Mouse (Mus musculus): Measurements from ENCODE around the gene Ccr10.

Ccr10 gene

DNA sequence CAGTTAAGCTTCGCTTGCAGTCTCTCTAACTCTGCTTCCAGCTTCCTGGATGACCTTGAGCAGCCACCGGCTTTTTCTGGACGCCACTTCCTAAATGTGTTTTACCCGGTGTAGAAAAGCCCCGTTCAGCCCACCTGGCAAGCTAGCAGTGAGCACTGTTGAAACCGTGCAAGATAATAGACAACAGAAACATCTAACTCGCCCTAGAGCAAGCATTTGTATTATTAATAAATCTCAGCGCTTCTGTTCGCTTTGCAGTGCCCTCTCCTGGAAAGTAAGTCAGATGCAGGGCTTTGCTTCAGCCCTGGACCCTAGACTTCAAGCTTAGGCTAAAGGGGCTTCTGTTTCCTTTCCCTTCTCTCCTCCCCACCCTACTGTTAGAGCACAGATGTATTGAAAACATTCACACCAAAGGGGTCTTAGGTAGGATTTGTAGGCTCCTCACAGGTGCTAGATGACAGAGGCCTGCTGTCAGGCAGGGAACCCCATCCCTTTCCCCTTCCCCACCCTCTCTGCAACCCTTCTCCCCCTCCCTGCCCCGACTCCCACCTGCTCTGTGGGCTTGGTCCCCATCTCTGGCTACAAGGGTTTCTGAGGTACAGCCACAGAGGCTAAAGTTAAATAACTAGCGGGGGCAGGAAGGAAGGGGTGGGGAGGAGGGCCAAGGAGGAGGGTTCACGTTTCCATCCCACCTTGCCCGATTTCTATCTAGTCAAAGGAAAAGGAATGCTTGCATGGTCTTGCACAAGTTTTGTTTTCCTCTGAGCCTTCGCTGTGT, at the start of gene Ccr10:
Gene Ccr10, minus strand, starts transcription at position 593 of the 778 bp plus-strand sequence.
- no peak for DNase-seq

DNA sequence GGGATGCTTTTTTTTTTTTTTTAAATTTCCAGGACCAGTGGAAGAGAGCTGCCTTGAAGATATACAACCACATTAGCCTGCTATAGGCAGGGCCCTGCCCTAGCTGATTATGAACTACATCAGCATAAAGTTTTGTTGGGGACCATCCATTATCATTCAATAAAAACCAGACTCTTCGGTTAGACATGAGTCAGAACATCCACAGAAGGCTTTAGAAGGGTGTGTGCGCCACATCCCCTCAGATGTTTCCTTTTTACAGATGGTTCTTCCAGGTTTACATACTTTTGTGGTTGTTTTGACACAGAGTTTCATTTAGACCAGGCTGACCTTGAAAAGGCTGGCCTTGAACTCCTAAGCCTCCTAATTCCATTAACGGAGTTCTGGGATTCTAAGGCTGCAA, 49.1 kb upstream of the Ccr10 start:
- no peak for DNase-seq

DNA sequence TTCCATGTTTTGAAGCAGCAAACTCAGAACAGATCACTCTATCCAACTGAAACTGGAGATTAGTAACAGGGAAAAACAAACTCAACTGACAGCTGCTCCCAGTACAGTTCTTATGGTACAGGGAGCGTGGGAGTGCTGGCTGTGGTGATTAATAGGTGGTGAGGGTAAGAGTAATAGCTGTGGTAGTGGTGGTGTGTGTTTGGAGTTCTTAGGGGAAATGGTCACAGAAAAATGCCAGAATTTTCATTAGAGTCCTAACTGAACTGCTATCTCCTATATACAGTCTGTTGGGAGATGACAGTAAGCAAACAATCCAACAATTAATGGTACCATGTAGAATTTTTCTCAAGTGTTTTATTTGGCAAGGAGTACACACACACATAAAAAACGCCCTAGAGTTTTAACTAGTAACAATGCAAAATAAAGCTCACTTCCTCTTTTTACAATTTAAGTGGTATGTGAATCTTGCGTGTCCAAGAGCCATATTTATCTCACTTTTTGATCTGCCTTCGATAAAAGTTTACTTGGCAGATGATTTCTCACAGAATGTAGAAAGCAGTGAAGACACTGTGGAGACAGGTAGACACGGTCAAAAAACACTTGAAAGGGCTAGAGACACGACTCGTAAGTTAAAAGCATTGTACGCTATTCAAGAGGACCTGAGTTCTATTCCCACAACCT, 46.2 kb upstream of the Ccr10 start:
- DNase-seq = no peak

DNA sequence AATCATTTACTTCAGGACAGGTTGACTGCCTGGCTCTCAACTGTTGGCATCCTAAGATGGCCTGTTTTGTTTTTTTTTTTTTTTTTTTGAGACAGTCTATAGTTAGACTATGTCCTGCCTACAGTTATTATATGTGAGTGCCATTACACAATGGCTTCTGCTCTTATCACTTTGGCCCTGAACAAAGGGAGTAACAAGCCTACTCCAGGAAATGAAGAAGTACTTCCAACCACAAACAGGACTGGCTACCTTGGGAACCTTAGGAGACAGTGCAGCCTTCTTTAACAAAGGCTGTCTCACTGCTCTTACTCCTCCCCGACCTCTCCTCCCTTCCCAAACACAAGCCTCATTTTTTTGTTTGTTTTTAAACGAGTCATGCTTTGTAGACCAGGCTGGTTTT, 45.6 kb upstream of the Ccr10 start:
- no peak for DNase-seq

DNA sequence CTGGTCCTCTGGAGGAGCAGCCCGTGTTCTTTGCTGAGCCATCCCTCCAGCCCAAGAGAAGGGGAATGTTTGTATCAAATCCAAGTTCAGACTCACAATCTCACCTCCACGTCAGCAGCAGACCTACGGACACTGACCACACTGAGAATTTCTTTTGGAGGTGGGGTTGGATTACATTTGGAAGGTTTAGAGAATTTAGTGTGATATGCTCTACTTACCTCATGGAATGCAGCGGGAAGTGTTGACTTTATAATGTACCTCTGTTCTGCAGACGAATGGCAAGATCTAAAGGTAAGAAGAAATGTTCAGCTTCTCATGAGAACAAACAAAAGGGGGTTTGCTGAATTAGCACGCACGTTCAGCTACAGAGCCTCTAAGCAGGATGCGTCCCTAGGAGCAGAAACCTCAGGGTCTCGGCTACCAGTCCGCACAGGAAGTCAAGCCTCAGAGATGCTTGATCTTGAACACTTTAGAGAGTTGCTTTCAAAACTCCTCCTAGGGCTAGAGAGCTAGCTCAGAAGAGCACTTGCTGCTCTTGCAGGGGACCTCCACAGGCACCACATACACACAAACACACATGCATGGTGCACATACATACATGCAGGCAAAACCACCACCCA, 43.3 kb upstream of the Ccr10 start:
- DNase-seq = peak; percentile 29 to 59

DNA sequence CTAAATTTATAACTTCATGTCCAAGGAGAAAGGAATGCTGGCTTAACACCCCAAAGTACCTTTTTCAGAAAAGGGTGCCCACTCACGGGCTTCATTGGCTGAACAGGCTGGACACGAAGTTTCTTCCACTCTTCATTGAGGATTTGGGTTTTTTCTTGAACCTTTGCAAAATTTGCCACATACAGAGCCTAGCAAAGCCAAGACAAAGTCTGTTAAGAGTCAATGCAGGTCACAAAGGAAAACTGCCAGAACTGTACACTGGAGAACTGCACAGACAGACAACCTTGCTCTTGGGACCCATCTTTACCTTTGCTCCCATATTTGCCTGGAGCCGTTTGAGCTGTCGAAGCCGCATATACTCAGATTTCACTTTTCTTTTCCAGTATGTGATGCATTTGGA, 41.7 kb upstream of the Ccr10 start:
- DNase-seq = no peak

DNA sequence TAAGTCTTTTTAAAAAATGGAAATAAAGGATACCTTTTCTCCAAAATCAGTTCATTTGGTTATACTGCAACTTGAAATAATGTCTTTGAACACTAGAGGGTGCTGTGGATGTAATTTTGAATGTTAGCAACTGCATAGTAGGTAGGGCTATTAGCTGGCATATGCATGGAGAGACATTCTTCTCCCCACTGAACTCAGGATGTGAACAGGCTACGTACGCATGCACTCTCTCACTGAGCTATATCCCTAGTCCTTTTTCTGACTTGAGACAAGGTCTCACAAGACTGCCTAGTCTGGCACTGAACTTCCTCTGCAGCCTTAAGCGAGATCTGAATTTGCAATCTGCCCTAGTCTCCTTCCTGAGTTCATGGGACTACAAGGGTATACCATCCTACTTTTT, 36.7 kb upstream of the Ccr10 start:
- DNase-seq = no peak

DNA sequence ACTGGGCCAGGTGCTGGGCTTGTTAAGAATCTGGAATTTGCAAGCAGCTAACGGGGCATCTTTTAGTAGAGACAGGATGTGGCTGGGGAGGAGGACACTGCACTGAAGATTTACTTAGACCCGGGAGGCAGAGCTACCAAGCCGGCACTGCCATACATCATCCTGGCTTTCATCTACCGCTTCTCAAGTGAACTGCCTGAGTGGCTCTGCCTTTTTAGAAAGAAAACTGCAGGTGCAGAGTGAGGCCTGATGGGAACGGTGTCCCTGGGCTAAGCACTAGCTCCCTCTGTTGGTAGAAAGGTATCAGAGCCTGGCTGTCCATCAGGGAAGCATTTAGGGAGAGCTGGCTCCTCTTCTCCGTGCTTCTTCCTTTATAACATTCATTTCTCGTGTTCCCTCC, 25.7 kb upstream of the Ccr10 start:
- DNase-seq = peak; percentile 50 to 75

DNA sequence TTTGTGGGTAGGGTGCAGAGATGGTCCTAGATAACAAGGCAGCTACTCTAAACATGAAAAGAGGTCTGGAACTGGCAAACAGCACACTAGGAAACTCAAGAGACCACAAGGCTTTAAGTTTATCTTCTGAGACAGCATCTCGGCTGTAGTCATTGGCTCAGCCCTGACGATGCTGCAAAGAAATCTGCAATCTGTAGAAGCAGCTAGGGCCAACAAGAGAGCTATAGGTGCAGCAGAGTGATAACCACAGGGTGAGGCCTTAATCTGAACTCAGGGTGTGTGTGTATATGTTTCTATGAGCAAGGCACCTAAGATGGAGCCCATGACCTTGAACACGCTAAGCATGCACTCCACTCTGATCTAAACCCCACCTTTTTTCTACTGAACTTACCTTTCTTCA, 24.3 kb upstream of the Ccr10 start:
- no peak for DNase-seq

DNA sequence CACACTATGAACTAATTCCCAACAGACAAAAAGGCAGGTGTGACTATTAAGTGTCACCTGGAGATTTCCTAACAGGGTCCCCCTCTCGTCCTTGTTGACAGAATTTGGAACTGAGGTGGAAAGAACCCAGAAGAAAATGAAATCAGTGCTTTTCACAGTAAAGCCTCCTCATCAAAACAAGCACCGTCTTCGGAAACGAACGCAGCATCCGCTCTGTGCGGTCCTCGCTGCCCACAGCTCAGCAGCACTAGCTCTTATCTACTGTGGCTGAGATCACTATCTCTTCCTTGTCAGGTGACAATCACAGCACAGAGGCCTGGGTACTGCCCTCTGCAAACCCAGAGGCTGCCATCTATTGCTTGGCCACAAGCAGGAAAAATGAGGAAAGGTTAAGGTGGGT, 20.9 kb upstream of the Ccr10 start:
- DNase-seq = no peak

DNA sequence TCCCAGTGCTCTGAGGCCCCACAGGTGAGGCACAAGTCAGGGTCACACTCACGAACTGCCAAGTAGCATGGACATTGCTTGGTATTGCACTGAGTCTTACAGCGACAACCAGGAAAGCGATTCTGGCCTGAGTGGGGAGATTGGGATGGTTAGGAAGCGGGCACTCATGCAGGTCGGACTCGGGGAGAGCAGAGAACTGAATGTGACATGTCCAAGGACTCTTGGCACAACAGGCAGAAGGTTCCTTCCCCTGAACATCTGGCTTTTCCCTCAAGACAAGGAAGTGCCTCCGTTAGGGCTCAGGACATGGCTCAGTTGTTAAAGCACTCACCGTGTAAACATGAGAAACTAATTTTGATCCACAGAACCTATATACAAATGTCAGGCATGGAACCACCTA, 20.3 kb upstream of the Ccr10 start:
- no peak for DNase-seq

DNA sequence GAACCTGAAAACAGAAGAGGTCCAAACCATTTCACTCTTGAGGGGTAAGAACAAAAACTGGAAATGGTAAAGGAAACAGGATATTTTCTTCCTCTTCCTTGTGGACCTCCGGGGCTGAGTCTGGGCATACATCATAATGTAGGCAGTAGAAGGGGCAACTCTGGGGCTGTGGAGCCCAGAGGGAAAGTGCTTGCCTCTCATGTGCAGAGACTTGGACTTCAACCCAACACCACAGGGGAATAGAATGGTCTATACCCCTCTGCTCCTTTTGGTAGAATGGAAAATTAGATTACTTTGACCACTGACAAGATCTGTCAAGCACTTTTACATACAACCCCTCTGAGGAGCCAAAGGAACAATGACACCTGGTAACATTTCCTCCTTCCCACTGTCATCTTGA, 19.9 kb upstream of the Ccr10 start:
- DNase-seq = no peak

DNA sequence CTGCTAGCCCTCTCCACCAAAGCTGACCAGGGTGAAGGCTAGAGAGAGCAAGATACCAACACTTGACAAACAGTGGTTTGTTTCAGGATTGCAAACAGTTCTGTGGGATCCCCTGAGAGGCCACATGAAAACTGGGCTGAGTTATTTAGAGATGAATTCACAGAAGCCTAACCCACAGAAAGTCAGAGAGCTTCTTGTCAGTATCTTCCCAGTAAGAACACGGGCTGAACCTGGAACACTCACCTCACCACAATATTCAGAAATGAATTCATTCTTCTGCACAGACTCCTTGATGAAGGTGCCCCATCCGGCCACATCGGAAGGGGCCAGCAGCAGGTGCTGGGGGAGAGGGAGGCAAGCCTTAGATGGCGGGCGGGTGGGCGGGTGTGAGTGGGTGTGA, 19.4 kb upstream of the Ccr10 start:
- DNase-seq = peak in 1 of 2 experiments; percentile 47

DNA sequence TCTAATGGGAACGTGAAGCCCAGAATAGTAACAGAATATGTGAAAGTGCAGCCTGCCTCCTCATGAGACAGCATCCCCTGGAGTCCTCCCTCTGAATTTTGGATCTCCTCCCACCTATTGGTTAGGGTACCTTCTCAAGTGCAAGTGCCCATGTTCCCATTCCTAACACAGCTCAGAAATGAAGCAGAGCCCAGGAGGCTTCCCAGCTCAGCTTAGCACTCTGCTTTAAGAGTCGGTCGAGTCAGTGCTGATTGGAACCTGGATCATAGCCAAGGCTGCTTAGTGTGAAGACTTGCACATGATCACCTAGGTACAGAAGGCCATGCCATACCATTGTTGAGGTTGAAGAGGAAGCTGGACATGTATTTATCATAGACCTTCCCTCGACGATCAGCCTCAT, 18.9 kb upstream of the Ccr10 start:
- DNase-seq = no peak

DNA sequence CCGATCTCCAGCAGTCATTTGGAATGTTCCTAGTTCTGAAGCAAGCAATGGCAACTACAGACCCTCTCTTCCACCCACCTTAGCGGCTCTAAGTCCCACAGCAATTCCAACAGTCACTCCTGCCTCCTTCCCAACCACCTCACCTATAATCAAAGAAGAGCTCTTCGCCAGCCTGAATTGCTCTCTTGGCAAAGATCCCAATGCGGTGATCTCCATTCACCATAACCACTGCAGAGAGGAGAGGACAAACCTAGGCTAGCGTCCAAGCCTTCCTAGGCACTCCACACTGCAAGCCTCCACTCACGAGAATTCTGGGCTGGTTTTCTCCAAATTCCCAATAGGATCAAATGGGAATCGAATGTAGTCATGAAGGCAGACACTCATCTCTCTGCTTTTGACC, 17.8 kb upstream of the Ccr10 start:
- DNase-seq = no peak

DNA sequence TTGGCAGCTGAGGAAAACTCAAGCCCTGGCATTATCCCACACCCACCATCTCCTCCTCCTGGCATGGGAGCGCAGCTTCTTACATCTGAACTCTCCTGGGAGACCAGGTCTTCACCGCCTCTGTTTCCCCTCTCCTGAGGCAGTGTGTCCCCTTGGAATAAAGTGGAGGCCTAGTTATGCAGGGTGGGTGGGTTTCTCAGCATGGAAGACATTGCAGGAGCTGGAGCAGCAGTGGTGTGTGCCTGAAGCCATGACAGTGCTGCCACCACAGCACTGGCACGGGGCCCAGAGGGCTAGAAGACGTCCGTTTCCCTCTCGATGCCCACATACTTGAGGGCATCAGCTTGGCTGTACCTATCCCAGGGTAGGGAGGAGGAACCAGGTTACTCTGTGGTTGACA, 17.4 kb upstream of the Ccr10 start:
- no peak for DNase-seq

DNA sequence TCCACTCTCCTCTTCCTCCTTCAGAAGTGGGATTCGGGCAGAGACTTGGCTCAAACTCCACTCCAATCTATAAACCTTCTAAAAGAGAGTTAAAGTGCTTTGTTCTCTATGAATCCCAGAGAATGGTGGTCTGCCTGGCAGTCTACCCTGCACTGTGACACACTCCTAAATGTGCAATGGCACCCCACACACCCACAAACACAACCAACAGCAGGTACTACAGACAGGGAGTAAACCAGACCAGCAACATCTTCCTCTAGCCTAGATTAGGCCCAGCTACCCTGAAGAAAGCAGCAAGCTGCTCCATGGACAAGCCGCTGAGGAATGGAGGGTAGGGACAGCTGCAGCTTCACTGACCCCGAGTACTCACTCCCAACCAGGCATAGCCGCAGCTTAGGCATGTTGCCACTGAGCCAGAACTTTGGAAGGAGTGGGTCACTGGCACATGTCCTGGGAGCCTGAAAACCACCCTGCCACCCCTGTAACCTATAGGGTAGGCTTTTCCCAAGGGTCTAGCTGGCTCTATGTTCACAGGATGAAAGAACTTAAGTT, 16.8 kb upstream of the Ccr10 start:
- DNase-seq = no peak

DNA sequence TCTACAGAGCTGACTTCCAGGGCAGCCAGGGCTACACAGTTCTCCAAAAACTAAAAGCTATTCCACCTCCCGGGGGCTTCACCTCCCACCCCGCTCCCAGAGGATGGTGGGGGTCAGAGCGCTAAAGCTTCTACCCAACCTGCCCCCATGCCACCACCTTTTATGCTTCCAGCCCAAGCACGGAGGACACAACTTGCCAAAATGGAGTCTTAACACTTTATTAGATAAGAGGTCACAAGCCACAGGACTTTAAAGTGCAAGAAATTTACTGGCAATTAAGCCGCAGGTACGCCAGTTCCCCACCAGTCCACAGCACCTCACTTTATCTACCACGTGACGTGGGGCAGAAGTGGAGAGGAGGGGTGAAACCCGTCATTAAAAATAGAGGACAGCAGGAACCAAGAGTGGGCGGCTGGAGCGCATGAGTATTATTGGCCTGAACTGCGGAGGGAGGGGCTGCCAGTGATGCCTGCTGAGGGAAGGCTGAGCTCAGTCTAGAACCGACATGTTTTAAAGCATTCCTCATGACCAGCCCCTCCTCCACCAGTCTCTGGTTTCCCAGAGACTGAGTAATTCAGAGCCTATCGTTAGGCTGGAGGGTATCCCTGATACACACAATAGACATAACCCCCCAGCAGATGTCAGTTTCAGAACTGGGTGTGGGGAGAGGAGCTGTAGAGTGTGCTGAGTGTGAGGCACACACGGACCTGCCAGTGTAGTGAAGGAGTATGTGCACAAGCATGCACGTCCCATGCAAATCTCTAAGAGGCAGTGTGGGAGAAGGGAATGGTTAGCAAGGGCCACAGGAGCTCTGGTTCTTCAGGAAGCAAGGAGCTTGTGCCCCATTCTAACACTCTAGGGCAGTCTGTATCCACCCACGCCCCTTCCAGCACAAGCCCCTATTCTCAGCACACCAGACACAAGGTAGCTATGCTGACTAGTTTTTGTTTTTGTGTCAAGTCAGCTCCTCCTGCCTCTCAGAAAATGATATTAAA, 16.0 kb upstream of the Ccr10 start:
- DNase-seq = no peak

DNA sequence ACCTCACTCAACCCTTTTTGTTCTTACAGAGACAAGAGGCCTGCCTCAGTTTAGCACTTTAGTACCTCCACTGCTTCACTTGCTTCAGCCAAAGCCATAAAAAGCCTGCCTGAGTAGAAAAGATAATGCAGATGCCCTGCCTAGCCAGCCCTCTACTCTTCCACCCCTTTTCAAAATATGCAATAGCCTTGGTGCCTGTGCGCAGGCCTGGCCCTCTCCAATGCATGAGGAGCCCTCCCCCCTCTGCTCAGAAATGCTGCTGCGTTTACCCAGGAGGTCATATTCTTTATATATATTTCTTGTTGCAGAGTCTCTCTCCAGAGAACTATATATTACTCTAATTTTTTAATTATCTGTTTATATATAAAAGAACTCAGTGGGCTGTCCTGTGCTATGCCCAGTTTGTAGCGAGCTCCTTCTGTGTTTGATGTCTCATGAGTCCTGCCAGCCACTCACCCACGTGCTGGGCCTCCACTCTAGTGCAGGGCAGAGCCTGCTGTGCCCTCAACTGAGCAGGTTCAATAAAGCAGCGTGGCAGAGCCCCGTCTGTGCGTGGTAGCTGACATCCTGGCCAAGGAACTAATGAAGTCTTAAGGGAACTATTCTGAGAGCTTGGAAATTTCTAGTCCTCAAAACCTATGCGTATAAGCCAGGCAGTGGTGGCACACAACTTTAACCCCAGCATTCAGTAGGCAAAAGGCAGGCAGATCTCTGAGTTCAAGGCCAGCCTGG, 15.1 kb upstream of the Ccr10 start:
- DNase-seq = no peak

DNA sequence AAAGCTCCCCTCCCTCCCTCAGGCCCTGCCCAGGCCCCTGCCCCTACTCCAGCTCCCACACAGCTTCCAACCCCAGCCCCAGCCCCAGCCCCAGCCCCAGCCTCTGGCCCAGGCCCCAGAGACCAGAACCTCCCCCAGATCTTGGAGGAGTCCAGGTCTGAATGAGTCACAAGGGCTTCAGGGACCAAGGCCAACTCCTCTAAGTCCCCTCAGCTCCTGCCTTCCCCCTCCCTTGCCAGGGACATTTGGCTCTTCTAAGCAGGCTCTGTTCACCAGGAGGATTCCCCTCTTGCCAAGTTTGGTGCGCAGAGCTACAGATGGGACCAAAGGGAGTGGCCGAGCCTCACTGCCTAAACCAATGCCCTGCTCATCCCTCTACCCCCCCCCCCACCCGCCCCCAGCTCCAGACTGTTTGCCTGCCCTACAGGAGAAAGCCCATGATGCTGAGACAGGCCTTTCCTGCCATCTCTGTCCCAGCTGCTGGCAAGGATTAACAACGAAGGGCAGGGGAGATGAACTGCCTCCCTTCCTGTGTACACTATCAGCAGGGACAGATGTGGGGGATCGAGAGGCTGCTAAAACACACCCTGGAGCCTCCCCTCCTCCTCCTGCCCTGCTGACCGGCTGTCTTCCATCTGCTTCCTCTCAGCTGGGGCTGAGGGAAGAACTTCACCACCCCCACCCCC, 14.4 kb upstream of the Ccr10 start:
- no peak for DNase-seq

DNA sequence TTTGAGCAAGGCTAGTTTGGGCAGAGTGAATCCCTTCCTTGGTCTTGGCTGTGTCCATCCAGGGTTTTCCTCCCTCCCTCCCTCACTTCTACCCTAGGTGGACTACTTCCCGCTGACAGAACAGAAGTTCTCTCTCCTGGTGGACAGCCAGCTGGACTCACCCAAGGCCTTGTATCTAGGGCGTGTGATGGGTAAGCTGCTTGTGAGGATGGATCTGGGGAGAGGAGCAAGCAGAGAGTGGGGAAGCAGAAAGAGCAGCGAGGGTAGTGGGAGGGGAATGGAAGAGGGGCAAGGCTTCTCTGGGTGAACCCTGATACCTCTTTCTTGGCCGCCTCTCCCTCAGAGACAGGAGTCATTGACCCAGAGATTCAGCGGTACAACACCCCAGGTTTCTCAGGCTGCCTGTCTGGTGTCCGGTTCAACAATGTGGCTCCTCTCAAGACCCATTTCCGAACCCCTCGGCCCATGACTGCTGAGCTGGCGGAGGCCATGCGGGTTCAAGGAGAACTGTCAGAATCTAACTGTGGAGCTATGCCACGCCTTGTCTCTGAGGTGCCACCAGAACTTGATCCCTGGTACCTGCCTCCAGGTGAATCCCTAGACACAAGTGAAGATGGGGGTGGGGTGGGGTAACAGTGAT, 13.0 kb upstream of the Ccr10 start:
- no peak for DNase-seq
